Mouse (Mus musculus) CH12.LX (cell line): ENCODE results near the gene Srf. TPM values are rescaled to one million over a fixed set of nuclear protein-coding genes. Genes with fewer than 3 reads are reported as not detected.

Experiments
- DNase-seq: peaks from one replicate; pipeline ENCODE4 v3.0.0-alpha.2; 2013; ENCODE audit errors: extremely low read depth
- H3K27ac ChIP-seq: 2 replicates; pipeline ENCODE4 v1.5.1; 2012; ENCODE audit warnings: low read depth, mild to moderate bottlenecking, control low read depth, moderate library complexity; ENCODE audit not compliant: insufficient read depth
- H3K27me3 ChIP-seq: replicated peaks from 2 replicates; pipeline ENCODE3; 2012; ENCODE audit warnings: inconsistent platforms
- H3K36me3 ChIP-seq, 2 experiments: replicated peaks in 1 of 2; 2 replicates each; pipeline versions ENCODE3 to v1.6.1; 2012; ENCODE audit warnings: inconsistent platforms in 1 of 2, low read length in 1 of 2, mild to moderate bottlenecking in 1 of 2, mixed read lengths in 1 of 2, moderate library complexity in 1 of 2; ENCODE audit not compliant: control insufficient read depth in 1 of 2, insufficient read depth in 1 of 2
- H3K4me1 ChIP-seq, 2 experiments: 2 replicates each; pipeline ENCODE4 v1.6.1; 2012; ENCODE audit warnings: inconsistent platforms in 1 of 2, moderate library complexity in 1 of 2; ENCODE audit not compliant: insufficient read depth in 2 of 2, control insufficient read depth in 1 of 2
- H3K4me2 ChIP-seq: 2 replicates; pipeline ENCODE4 v1.6.1; 2012; ENCODE audit warnings: low read depth, mild to moderate bottlenecking, control low read depth; ENCODE audit not compliant: poor library complexity, insufficient read depth, severe bottlenecking
- H3K4me3 ChIP-seq, 3 experiments: fragments of 150-350 bp in 1 of 3; sonication (generic) in 1 of 3; replicated peaks in 1 of 3; 2 replicates each; pipeline versions ENCODE3 to v1.5.1; 2011 to 2012; ENCODE audit warnings: low read depth in 2 of 3, low read length in 2 of 3, mild to moderate bottlenecking in 2 of 3, moderate library complexity in 2 of 3, control low read depth in 1 of 3, improper control_type of control experiment in 1 of 3, inconsistent platforms in 1 of 3, mixed read lengths in 1 of 3; ENCODE audit not compliant: poor library complexity in 1 of 3
- H3K79me2 ChIP-seq: replicated peaks from 2 replicates; pipeline ENCODE4 v1.6.1; 2012; ENCODE audit warnings: mild to moderate bottlenecking, moderate library complexity; ENCODE audit not compliant: control insufficient read depth, poor library complexity, insufficient read depth, severe bottlenecking; ENCODE audit errors: extremely low read depth
- H3K9ac ChIP-seq: 2 replicates; pipeline ENCODE4 v1.6.1; 2012; ENCODE audit warnings: low read depth, mild to moderate bottlenecking, control low read depth, moderate library complexity; ENCODE audit not compliant: insufficient read depth
- H3K9me3 ChIP-seq: replicated peaks from 2 replicates; pipeline ENCODE3; 2012; ENCODE audit warnings: low read length, inconsistent platforms, mixed read lengths
- CHD1 ChIP-seq: IDR thresholded peaks from 2 replicates; pipeline ENCODE4 v1.6.1; 2012; ENCODE audit warnings: low read depth, low read length, improper control_type of control experiment, inconsistent platforms
- CHD2 ChIP-seq: IDR thresholded peaks from 2 replicates; pipeline ENCODE4 v1.6.1; 2011; ENCODE audit warnings: low read length, improper control_type of control experiment
- E2F4 ChIP-seq: IDR thresholded peaks from 2 replicates; pipeline ENCODE4 v1.6.1; 2011; ENCODE audit warnings: low read depth, low read length, improper control_type of control experiment; ENCODE audit not compliant: insufficient replicate concordance
- EP300 ChIP-seq: IDR thresholded peaks from 2 replicates; pipeline ENCODE4 v1.6.1; 2011; ENCODE audit warnings: low read length, improper control_type of control experiment
- ETS1 ChIP-seq: conservative IDR thresholded peaks from 2 replicates; pipeline ENCODE4 v1.6.1; 2012; ENCODE audit warnings: low read depth, mild to moderate bottlenecking, inconsistent platforms, low read length, improper control_type of control experiment, moderate library complexity
- IRF4 ChIP-seq: IDR thresholded peaks from 2 replicates; pipeline ENCODE4 v1.6.1; 2014; ENCODE audit warnings: low read depth, mild to moderate bottlenecking, inconsistent platforms, low read length, improper control_type of control experiment
- KAT2A ChIP-seq: IDR thresholded peaks from 2 replicates; pipeline ENCODE4 v1.6.1; 2012; ENCODE audit warnings: low read length, improper control_type of control experiment, inconsistent platforms; ENCODE audit not compliant: insufficient replicate concordance
- MAZ ChIP-seq: IDR thresholded peaks from 2 replicates; pipeline ENCODE4 v1.6.1; 2012; ENCODE audit warnings: low read depth, mild to moderate bottlenecking, inconsistent platforms, low read length, improper control_type of control experiment, moderate library complexity
- MXI1 ChIP-seq: IDR thresholded peaks from 2 replicates; pipeline ENCODE4 v1.6.1; 2011; ENCODE audit warnings: mild to moderate bottlenecking, low read depth, low read length, improper control_type of control experiment
- NELFE ChIP-seq: IDR thresholded peaks from 2 replicates; pipeline ENCODE4 v1.6.1; 2011; ENCODE audit warnings: low read depth, low read length, improper control_type of control experiment
- RCOR1 ChIP-seq: conservative IDR thresholded peaks from 2 replicates; pipeline ENCODE4 v1.6.1; 2012; ENCODE audit warnings: low read depth, mild to moderate bottlenecking, inconsistent platforms, low read length, improper control_type of control experiment
- UBTF ChIP-seq: IDR thresholded peaks from 2 replicates; pipeline ENCODE4 v1.6.1; 2012; ENCODE audit warnings: low read depth, mild to moderate bottlenecking, inconsistent platforms, low read length, improper control_type of control experiment, moderate library complexity
- USF2 ChIP-seq: conservative IDR thresholded peaks from 2 replicates; pipeline ENCODE4 v1.6.1; 2011; ENCODE audit warnings: low read depth, low read length, improper control_type of control experiment
- ZNF384 ChIP-seq: IDR thresholded peaks from 2 replicates; pipeline ENCODE4 v1.6.1; 2012; ENCODE audit warnings: low read depth, low read length, improper control_type of control experiment, inconsistent platforms
- dilution Hi-C: fragments of 300-500 bp; cut with MboI; formaldehyde crosslinking; loops from 2 replicates; pipeline ENCODE4 v1.14.3; 2020; ENCODE audit warnings: low sequenced_read_pairs; ENCODE audit not compliant: extremely low pct_unique_long_range_greater_than_20kb, extremely low pct_ligation_motif_present
- in situ Hi-C: fragments of 300-500 bp; cut with MboI; formaldehyde crosslinking; loops from 3 replicates; pipeline ENCODE4 v1.14.3; 2019; ENCODE audit warnings: low sequenced_read_pairs, low pct_ligation_motif_present, low pct_unique_long_range_greater_than_20kb, mixed read lengths
- polyA plus RNA-seq: library from polyadenylated mRNA; unstranded; fragments of >175 nt; gene quantifications from 2 replicates; pipeline ENCODE4 v1.2.1, GENCODE M21; 2012; ENCODE audit warnings: low read depth; ENCODE audit not compliant: insufficient read length
- total RNA-seq, 2 experiments: library from RNA; depleted of rRNA; stranded (reverse); fragments of 300-350 nt in 1 of 2; fragments of >200 nt in 1 of 2; gene quantifications; 2 replicates each; pipeline ENCODE4 v1.2.3; 2012 to 2014

The Srf gene
- total and polyA plus RNA-seq, 3 experiments, result 38.2 to 81.6 (median 54.5) TPM

- peak overlapping the region; percentile 16; the same call in 1 of the 2 replicates for H3K27ac ChIP-seq
- TF ChIP-seq E2F4 (no peak), NELFE (no peak), IRF4 (no peak), CHD2 (no peak; the same call in 1 of the 2 replicates), EP300 (no peak), MAZ (no peak), ZNF384 (no peak), ETS1 (no peak; the same call in 1 of the 2 replicates), KAT2A (no peak), MXI1 (no peak), RCOR1 (no peak), CHD1 (no peak)
- H3K9me3 ChIP-seq, result no peaks in the 10 kb centered on the region
- peak overlapping the region; percentile 49 to 92 (median 72) for H3K4me3 ChIP-seq
- dilution Hi-C loops (no loop called here), in situ Hi-C loops (no loop called here)
- no peaks in the 10 kb centered on the region for H3K27me3 ChIP-seq
- H3K36me3 ChIP-seq, result peaks cover 2 to 19% of the 10 kb centered on the region in 2 experiments
- H3K4me1 ChIP-seq, result peaks cover 20 to 44% of the 10 kb centered on the region in 2 experiments
- H3K4me2 ChIP-seq, result peak overlapping the region; percentile 83
- peaks cover 20% of the 10 kb centered on the region for H3K79me2 ChIP-seq
- DNase-seq, result peak; percentile 35
- H3K9ac ChIP-seq, result peak overlapping the region; percentile 78
Measured at GRCm38 (mm10) chr17:46556584-46556945, 590 bp upstream of the Srf start.

DNA sequence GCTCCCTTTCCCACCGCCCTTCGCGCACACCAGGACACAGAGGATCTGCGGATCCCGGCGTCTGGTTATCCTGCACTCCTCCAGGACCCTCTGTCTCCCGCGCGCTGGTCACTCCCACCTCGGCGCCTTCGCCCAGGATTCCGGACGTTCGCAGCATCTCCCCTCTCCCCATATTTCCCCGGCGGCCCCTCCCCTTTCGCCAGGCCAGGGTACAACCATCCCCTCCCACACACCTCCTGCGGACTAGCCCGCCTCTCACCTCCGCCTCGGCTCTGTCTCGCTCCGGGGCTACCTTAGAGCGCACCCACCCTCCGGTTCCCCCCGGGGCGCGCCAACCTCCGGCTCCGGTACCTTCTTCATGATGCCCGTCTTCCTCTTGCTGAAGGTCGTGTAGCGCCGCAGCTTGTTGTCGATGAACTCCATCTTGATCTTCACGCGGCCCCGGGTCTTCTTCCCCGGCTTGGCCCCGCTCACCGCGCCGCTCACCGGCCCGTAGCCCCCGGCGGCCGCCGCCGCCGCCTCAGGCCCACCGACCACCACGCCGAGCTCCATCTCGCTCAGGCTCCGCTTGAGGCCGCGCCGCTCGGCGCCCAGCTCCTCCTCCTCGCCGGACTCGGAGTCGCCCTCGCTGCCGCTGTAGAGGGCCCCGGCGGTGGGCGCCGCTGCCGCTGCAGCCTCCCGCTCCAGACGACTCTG, 850 bp downstream of the Srf start:
- H3K9ac ChIP-seq, result peak overlapping the region; percentile 82
- H3K4me1 ChIP-seq, result peaks cover 22 to 45% of the 10 kb centered on the region in 2 experiments
- H3K27me3 ChIP-seq, result no peaks in the 10 kb centered on the region
- peak overlapping the region; percentile 75 for H3K4me2 ChIP-seq
- dilution Hi-C loops, result no loop called here
- H3K9me3 ChIP-seq, result no peaks in the 10 kb centered on the region
- in situ Hi-C loops, result no loop called here
- peak overlapping the region; percentile 70 to 92 (median 90) for H3K4me3 ChIP-seq
- H3K36me3 ChIP-seq, result peaks cover 16 to 34% of the 10 kb centered on the region in 2 experiments
- TF ChIP-seq UBTF, result 0 out of 2 replicates have a peak, but pooled peaks have one; percentile 41
- no peak for TF ChIP-seq USF2
- no peak for DNase-seq
- H3K79me2 ChIP-seq, result peaks cover 20% of the 10 kb centered on the region
- H3K27ac ChIP-seq, result no peak overlapping the region
